Mouse (Mus musculus) heart, embryonic 16.5 days (tissue): Measurements from ENCODE around the gene Dcaf7. TPM values are rescaled to one million over a fixed set of nuclear protein-coding genes. Genes with fewer than 3 reads are reported as not detected.

Source experiments
- ATAC-seq: fragments of 200-750 bp; cut with Nextera tagmentation; replicated peaks from 2 replicates; pipeline ENCODE4 v1.8.0; 2017; ENCODE audit warnings: moderate number of reproducible peaks; ENCODE audit not compliant: insufficient read depth, low FRiP score; ENCODE audit errors: extremely low read depth
- H3K27ac ChIP-seq: fragments of 300-500 bp; sonication (generic); 2 replicates; pipeline ENCODE4 v1.5.1; 2014; ENCODE audit warnings: mild to moderate bottlenecking, low read length, control low read depth, moderate library complexity
- H3K27me3 ChIP-seq: fragments of 300-500 bp; sonication (generic); 2 replicates; pipeline ENCODE4 v1.6.1; 2014; ENCODE audit warnings: low read length, mixed read lengths; ENCODE audit not compliant: control insufficient read depth, insufficient read depth
- H3K36me3 ChIP-seq: fragments of 300-500 bp; sonication (generic); 2 replicates; pipeline ENCODE4 v1.6.1; 2014; ENCODE audit not compliant: control insufficient read depth, insufficient read depth
- H3K4me1 ChIP-seq: fragments of 300-500 bp; sonication (generic); 2 replicates; pipeline ENCODE4 v1.6.1; 2014; ENCODE audit warnings: low read length, mixed read lengths; ENCODE audit not compliant: control insufficient read depth, insufficient read depth
- H3K4me2 ChIP-seq: fragments of 300-500 bp; sonication (generic); 2 replicates; pipeline ENCODE4 v1.6.1; 2014; ENCODE audit warnings: low read depth, mild to moderate bottlenecking, control low read depth, low read length
- H3K4me3 ChIP-seq: fragments of 300-500 bp; sonication (generic); 2 replicates; pipeline ENCODE4 v1.5.1; 2014; ENCODE audit warnings: mild to moderate bottlenecking, control low read depth, low read length
- H3K9ac ChIP-seq: fragments of 300-500 bp; sonication (generic); 2 replicates; pipeline ENCODE4 v1.6.1; 2014; ENCODE audit warnings: low read length, control low read depth
- H3K9me3 ChIP-seq: fragments of 300-500 bp; sonication (generic); replicated peaks from 2 replicates; pipeline ENCODE4 v1.6.1; 2016; ENCODE audit warnings: low read length; ENCODE audit not compliant: control insufficient read depth
- WGBS: fragments of 180-500 bp; shearing (Covaris S2); extraction: QIAGEN DNeasy Blood & Tissue Kit; methylation state at CpG from one replicate; pipeline ENCODE4 v1.1.7; 2014; 5-methylcytosine and 5-hydroxymethylcytosine counted together
- polyA plus RNA-seq: library from polyadenylated mRNA; unstranded; fragments of >200 nt; fragmentation: Nextera tagmentation; extraction: Ambion mirVana; gene quantifications from 2 replicates; pipeline ENCODE4 v1.2.1, GENCODE M21; 2015

Gene Dcaf7
- polyA plus RNA-seq, 1 experiment from 2014 or later: 44.6 TPM

- WGBS: 93% methylated on average over 8 of the region's 8 CpGs
- Histone ChIP-seq H3K27ac (no peak overlapping the region), H3K9ac (no peak overlapping the region), H3K27me3 (no peaks in the 10 kb centered on the region), H3K4me2 (no peak overlapping the region), H3K4me3 (no peak overlapping the region), H3K9me3 (no peaks in the 10 kb centered on the region), H3K4me1 (no peaks in the 10 kb centered on the region), H3K36me3 (peaks cover 59% of the 10 kb centered on the region)
- ATAC-seq: no peak
Observed at GRCm38 (mm10) chr11:106054600-106054999, 17.9 kb downstream of the Dcaf7 start.

- Histone ChIP-seq H3K4me2 (no peak overlapping the region), H3K27ac (no peak overlapping the region), H3K9me3 (no peaks in the 10 kb centered on the region), H3K4me3 (no peak overlapping the region), H3K27me3 (no peaks in the 10 kb centered on the region), H3K9ac (no peak overlapping the region), H3K4me1 (no peaks in the 10 kb centered on the region), H3K36me3 (peaks cover 63% of the 10 kb centered on the region)
- 84% methylated on average over 6 of the region's 6 CpGs for WGBS
- ATAC-seq: no peak
Observed at GRCm38 (mm10) chr11:106055341-106055740, 18.7 kb downstream of the Dcaf7 start.

GRCm38 (mm10) chr11:106056819-106057491 is 20.3 kb downstream of the Dcaf7 start:
- Histone ChIP-seq H3K9me3 (no peaks in the 10 kb centered on the region), H3K27ac (no peak overlapping the region), H3K9ac (no peak overlapping the region), H3K27me3 (no peaks in the 10 kb centered on the region), H3K4me3 (no peak overlapping the region), H3K4me1 (no peaks in the 10 kb centered on the region), H3K36me3 (peaks cover 52% of the 10 kb centered on the region), H3K4me2 (no peak overlapping the region)
- no peak for ATAC-seq
- WGBS: 73% methylated on average over 8 of the region's 8 CpGs

GRCm38 (mm10) chr11:106058020-106058419 is 21.3 kb downstream of the Dcaf7 start:
- H3K9me3 ChIP-seq: no peaks in the 10 kb centered on the region

GRCm38 (mm10) chr11:106060549-106060948 is 23.9 kb downstream of the Dcaf7 start:
- Histone ChIP-seq H3K9ac (no peak overlapping the region), H3K27me3 (no peaks in the 10 kb centered on the region), H3K4me1 (no peaks in the 10 kb centered on the region), H3K9me3 (no peaks in the 10 kb centered on the region), H3K4me2 (no peak overlapping the region), H3K36me3 (peaks cover 26% of the 10 kb centered on the region), H3K4me3 (no peak overlapping the region), H3K27ac (no peak overlapping the region)
- 70% methylated on average over 1 of the region's 1 CpGs for WGBS
- ATAC-seq: no peak

More at GRCm38 (mm10) chr11:106058020-106058419, 21.3 kb downstream of the Dcaf7 start:
- H3K4me2 ChIP-seq: no peak overlapping the region
- no peaks in the 10 kb centered on the region for H3K27me3 ChIP-seq
- no peak overlapping the region for H3K27ac ChIP-seq
- H3K4me3 ChIP-seq: no peak overlapping the region
- no peaks in the 10 kb centered on the region for H3K4me1 ChIP-seq
- 80% methylated on average over 8 of the region's 8 CpGs for WGBS
- H3K9ac ChIP-seq: no peak overlapping the region
- no peak for ATAC-seq
- peaks cover 44% of the 10 kb centered on the region for H3K36me3 ChIP-seq

- 80% methylated on average over 1 of the region's 1 CpGs for WGBS
- ATAC-seq: no peak
- Histone ChIP-seq H3K4me1 (no peaks in the 10 kb centered on the region), H3K4me3 (no peak overlapping the region), H3K9ac (no peak overlapping the region), H3K4me2 (no peak overlapping the region), H3K36me3 (peaks cover 20% of the 10 kb centered on the region), H3K27me3 (no peaks in the 10 kb centered on the region), H3K9me3 (no peaks in the 10 kb centered on the region), H3K27ac (no peak overlapping the region)
Observed at GRCm38 (mm10) chr11:106061311-106061710, 24.6 kb downstream of the Dcaf7 start.

GRCm38 (mm10) chr11:106063756-106064155 is 27.1 kb downstream of the Dcaf7 start:
- Histone ChIP-seq H3K27ac (no peak overlapping the region), H3K4me3 (no peak overlapping the region), H3K9ac (no peak overlapping the region), H3K9me3 (no peaks in the 10 kb centered on the region), H3K27me3 (no peaks in the 10 kb centered on the region), H3K4me2 (no peak overlapping the region), H3K36me3 (peaks cover 9% of the 10 kb centered on the region; the same call in 1 of the 2 replicates), H3K4me1 (peaks cover 8% of the 10 kb centered on the region)
- ATAC-seq: no peak
- WGBS: 79% methylated on average over 5 of the region's 5 CpGs

- 0 out of 2 replicates have a peak overlapping the region, but pooled peaks have one; percentile 14 for H3K27ac ChIP-seq
- peaks cover 8% of the 10 kb centered on the region for H3K4me1 ChIP-seq
- H3K4me3 ChIP-seq: peak overlapping the region; percentile 90
- H3K4me2 ChIP-seq: peak overlapping the region; percentile 84
- H3K9ac ChIP-seq: peak overlapping the region; percentile 95
- H3K36me3 ChIP-seq: no peaks in the 10 kb centered on the region; the same call in 1 of the 2 replicates
- ATAC-seq: no peak
- WGBS: 34% methylated on average over 18 of the region's 18 CpGs
- H3K27me3 ChIP-seq: no peaks in the 10 kb centered on the region
- H3K9me3 ChIP-seq: no peaks in the 10 kb centered on the region
Observed at GRCm38 (mm10) chr11:106065073-106065922, 28.6 kb downstream of the Dcaf7 start.
